Mouse (Mus musculus) large intestine, adult 2 months (tissue): ENCODE results near the gene Rsrc1. TPM values are rescaled to one million over a fixed set of nuclear protein-coding genes. Genes with fewer than 3 reads are reported as not detected.
"Not testable (repeated sequence)": the region's sequence is repeated elsewhere in the genome, so short reads cannot be mapped to it uniquely, and the experiment has no call there.

Source experiments
- DNase-seq: peaks from one replicate; pipeline ENCODE4 v3.0.0-alpha.2; 2012; ENCODE audit warnings: low read depth, low spot score
- WGBS: fragments of 180-500 bp; shearing (Covaris S2); methylation state at CpG from one replicate; pipeline ENCODE4 v1.1.7; 2018; 5-methylcytosine and 5-hydroxymethylcytosine counted together
- polyA plus RNA-seq: library from polyadenylated mRNA; depleted of rRNA; stranded (reverse); fragments of >200 nt; gene quantifications from 2 replicates; pipeline ENCODE4 v1.2.3, GENCODE M21; 2012

Gene Rsrc1
- polyA plus RNA-seq, 1 experiment, result 3.2 TPM

DNA sequence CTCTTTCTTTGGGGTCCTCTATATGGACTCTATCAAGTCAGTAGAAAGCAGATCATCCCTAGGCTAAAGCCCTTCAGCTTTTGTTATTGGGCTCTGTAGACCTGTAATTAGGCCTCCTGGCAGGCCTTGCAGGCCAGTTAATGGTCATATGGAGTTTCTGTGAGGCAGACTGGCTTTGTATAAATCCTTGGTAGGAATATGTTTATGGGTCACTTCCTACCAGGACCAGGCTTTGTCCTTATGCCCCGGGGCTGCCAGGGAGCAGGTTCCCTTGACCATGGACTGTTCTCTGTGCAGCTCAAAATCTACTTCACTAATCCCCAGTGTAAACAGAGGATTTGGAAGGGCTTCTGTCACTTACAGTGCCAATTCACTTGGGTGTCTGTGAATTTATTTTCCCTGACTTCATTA, 231.9 kb downstream of the Rsrc1 start:
- DNase-seq, result no peak
- WGBS, result 59% methylated on average over 1 of the region's 1 CpGs

DNA sequence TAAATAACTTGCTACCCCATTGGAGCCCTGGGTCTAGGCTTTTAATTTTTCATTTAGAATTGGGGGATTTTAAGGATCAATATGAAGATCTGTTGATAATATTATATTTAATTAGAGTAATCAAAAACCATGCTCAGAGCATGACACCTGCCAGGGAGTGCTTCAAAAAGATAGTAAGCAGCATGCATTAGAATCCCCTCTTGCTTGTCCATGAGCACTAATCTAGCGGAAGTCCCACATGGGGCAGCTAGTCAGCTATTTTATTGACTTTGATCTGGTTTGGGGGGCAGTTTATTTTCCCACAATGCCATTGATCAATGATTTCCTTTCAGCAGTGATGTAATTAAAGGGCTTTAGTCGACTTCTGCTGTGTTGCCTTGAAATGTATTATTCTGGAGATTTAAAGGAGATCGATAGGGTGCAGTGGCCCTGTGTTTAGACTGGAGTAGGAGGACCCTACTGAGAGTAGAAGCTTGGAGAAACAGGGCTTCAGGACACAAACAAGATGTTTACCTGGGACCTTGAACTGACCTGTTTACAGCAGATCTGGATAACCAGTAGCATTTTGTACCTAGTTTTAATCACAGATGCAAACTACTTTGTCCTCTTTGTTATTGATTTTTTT, 251.5 kb downstream of the Rsrc1 start:
- DNase-seq, result no peak
- 83% methylated on average over 3 of the region's 3 CpGs for WGBS

DNA sequence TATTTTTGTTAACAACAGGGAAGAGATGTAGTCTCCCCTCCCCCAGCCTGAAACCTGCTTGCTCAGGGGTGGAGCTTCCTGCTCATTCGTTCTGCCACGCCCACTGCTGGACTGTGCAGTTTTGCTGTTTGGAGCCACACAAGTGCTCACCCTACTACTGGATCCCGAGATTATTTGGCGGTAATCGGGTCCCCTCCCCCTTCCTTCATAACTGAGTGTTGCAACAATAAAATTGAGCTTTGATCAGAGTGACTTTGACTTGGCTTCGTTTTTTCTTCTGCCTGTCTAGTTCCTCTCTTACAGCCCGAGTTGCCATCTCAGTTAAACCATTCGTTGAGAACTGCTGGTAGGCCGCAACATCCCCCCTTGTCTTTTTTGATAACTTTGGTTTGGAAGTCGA, 261.3 kb downstream of the Rsrc1 start:
- WGBS, result 86% methylated on average over 10 of the region's 10 CpGs
- not testable (repeated sequence) for DNase-seq

DNA sequence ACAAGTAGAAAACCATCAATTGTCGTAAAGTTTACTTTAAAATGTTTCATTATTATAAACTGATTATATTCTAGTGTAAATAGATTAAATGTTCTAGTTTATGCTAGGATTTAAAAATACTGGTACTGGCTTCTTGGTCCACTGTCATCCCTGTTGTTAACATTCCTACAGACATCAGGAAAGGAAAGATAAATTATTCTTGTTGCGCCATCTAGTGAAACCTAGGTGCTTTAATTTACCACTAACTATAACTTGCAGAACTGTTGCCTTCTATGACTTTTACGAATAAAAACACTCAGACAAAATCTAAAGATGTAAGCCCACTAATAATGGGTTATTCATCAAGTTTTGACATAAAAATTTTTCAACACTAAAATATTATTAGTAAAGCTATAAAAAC, 286.3 kb downstream of the Rsrc1 start:
- WGBS, result 57% methylated on average over 3 of the region's 3 CpGs
- no peak for DNase-seq

DNA sequence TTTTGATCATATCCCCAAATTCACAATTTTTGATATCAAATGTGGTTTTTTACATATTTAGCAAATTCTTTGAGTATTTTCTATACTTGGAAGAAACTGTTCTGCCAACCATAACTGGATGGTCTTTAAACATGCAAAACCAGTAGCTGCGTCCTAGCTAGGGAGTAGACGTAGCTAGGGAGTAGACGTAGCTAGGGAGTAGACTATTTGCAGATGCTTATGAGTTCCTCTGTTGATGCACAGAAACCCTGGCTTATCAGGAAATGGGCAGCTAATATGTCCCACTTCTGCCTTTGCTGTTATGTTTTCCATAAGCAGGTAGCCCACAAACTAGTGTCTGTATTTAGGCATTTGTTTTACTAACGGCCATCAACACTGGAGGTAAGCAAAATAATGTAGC, 298.6 kb downstream of the Rsrc1 start:
- WGBS, result 96% methylated on average over 4 of the region's 4 CpGs
- DNase-seq, result no peak

DNA sequence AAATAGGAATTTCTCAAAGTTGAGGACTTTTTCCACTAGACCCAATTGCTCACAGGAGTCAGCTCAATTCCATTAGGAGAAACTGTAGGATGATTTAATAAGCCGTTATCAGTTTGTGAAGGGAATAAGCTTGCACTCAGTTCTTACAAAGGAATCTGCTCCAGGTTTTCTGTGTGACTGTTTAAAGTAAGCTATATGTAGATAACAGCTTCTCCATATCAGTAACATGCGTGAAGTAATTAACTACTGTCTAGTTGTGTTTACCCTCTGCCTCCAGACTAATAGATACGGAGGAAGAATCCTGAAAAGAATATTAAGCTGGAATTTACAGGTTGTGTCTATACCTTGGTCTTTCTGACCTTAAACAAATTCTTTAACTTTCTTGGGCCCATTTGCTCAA, 299.1 kb downstream of the Rsrc1 start:
- no peak for DNase-seq
- 83% methylated on average over 3 of the region's 3 CpGs for WGBS

DNA sequence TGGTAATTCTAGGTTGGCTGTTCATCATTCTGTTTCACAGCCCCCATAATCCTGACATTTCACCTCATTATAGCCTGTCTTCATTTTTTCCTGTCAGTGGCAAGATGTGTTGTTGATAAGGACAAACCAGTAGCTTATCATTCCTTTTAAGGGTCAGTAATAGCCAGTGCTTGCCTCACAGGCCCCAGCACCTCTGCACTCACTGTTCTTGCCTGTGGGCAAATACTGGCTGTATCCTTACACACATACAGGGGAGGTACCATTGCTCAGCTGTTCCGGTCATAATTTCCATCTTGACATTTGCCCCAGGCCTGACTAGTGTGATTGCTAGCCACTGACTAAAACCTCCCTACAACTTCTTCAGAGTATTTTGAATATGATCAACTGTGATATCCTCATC, 302.8 kb downstream of the Rsrc1 start:
- no peak for DNase-seq
- 98% methylated on average over 1 of the region's 1 CpGs for WGBS

DNA sequence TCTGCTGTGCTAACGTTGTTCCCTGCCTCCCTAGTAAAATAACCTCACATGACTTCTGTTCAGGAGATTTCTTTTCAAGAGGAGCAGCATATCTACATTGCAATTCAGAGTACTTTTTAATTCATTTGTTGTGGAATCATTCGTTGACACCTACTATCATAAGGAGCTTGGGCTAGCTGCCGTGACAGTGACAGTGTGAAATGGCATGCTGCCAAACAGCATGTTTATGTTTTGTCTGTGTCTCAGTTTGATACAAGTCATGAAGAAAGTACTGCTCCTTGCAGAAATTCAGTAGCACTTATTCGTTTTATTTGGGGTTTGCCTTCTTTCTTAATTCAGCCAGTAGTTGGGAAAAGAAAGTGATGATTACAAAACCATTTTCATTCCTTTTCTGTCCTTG, 303.7 kb downstream of the Rsrc1 start:
- no peak for DNase-seq
- WGBS, result 55% methylated on average over 4 of the region's 4 CpGs

DNA sequence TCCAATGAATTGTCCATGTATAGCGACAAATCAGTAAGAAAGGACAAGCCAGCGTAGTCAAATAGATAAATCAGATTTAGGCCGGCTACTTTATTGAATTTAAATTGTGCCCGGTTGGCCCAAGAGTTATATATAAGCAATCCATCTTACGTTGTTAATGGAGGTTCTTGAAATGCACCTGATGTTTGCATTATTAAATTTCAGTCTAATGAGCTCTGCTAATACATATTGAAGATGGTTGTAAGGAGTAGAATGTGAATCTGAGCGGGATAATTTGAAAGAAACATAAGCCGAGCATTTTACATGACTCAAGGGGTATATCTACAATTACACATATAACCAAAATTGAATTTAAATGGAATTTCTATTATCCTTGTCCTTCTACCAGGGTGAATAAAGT, 307.5 kb downstream of the Rsrc1 start:
- no peak for DNase-seq
- 92% methylated on average over 7 of the region's 7 CpGs for WGBS

DNA sequence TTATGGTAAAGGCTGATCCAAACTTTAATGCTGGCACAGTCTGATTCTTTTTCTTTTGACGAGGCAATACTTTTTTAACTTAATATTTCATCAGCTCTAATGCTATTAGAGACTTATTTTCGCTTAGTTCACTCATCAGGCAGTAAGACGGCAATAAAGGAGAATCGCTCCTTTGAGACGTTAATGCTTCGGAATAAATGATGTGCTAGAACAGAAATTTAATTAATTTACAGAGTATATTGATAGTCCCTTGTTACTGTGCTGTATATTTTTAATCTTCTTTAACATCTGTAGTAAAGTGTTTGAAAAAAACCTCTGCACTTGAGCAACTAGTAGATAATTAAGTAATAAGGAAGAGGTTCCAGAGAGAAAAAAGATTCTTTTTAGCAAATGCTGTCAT, 308.3 kb downstream of the Rsrc1 start:
- no peak for DNase-seq
- WGBS, result 88% methylated on average over 6 of the region's 6 CpGs

DNA sequence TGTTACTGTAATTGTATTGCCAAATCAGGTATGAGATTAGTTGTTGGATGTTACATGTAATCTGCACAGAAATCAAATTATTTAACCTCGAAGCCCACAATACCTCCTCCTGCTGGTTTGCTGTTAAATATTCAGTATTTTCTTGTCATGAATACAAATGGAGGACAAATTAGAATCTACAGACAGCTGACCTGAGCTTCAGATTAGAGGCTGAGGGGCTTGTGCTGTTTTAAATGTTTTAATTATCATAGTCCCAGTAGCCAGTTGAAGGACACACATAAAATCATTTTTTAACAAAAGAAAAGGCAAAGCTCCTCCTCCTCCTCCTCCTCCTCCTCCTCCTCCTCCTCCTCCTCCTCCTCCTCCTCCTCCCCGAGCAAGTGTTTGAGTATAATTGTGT, 327.5 kb downstream of the Rsrc1 start:
- WGBS, result 50% methylated on average over 2 of the region's 2 CpGs
- no peak for DNase-seq

DNA sequence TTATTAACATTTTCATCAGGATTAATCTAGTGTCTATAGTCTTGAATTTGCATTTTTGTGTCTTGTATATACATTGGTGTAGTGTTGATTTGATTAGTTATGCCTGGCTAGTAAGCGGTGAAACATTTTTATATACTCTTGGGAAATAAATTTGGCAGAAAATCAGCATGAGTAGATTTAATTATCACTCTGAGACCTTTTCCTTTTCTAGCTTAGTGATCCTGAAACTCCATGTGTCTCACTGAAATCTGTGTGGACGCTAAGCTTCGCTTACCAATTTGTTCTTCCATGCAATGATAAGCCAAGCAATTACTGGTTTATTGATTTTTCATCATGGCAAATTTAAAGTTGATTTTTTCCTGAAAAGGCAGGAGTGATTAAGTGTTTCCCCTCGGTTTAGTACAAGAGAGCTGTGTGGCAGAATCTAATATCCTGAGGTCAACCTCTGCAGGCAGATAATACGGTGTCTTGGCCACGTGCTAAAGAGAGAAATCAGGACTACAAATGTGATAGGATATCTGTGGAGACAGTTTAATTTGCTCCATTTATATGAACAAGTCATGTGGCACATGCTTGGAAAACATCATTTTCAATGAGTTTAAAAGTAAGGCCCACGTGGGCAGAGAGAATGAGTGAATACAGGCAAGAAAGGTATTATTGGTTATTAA, 328.6 kb downstream of the Rsrc1 start:
- 84% methylated on average over 7 of the region's 7 CpGs for WGBS
- DNase-seq, result no peak

DNA sequence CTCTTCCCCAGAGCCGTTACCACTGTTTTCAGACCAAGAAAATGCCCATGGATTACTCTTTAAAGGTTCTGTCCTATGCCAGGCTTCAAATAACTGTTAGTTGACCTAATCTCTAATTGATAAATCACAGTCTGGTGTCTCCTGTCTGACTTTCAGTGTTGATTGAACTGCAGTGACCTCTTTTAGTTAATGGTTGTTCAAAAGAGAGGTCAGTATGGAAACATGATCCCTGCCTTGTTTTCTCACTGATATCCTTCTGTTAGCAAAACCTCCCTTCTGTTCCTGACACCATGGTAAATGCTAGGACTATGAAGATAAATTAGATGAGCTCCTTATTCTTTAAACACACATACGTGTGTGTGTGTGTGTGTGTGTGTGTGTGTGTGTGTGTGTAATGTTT, 330.2 kb downstream of the Rsrc1 start:
- WGBS, result 60% methylated on average over 2 of the region's 2 CpGs
- DNase-seq, result no peak

DNA sequence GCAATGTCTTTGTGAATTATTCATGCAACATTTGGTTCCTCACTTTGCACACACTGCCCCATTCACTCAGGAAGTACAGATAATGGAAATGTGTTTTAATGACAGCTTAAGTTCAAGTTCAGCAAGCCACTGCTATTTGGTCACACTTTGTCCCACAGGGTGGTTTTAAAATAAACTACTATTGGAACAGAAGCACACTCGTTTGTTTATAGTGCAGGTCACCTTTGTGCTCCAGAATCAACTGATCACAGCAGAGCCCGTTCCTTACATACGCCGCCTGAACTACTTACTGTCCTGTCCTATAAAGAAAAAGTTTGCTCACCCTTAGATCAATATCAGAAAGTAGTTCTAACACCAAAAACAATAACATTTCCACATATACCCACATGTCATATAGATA, 341.2 kb downstream of the Rsrc1 start:
- 73% methylated on average over 4 of the region's 4 CpGs for WGBS
- DNase-seq, result no peak

DNA sequence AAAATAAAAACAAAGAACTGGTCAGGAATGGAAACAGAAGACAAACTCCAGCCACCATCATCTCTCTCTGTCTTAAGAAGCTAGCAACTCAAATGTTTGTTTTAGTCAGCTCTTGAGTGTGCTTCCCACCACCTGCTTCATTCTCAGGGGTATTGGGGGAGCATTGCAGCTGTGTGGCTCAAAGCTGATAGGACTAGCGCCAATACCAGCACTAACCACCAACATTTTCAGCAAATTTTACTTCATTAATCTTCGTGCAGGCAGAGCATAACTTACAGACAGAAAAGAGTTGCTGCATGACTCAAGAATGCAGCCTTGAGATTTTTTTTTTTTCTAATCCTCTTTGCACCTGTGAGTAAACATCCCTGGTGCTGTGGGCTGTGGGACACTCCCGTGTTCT, 358.4 kb downstream of the Rsrc1 start:
- DNase-seq, result no peak
- 50% methylated on average over 3 of the region's 3 CpGs for WGBS

DNA sequence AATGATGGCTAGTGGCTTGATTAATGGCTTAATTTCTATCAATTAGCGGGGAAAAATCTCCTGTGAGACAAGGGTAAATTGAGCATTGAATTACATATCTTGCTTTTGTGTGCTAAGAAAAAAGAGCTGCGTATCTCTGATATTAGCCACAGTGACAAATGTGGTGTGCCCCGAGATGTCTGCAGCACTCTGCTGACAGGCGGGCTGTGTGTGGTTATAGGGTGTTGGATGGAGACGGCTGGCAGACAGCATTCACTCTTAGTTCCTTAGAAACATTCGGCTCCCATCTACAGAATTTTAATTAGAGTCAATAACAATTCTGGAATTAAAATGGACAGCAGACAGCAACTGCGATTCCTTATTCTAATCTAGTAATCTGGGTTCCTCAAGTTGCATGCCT, 359.7 kb downstream of the Rsrc1 start:
- WGBS, result 87% methylated on average over 7 of the region's 7 CpGs
- DNase-seq, result no peak

DNA sequence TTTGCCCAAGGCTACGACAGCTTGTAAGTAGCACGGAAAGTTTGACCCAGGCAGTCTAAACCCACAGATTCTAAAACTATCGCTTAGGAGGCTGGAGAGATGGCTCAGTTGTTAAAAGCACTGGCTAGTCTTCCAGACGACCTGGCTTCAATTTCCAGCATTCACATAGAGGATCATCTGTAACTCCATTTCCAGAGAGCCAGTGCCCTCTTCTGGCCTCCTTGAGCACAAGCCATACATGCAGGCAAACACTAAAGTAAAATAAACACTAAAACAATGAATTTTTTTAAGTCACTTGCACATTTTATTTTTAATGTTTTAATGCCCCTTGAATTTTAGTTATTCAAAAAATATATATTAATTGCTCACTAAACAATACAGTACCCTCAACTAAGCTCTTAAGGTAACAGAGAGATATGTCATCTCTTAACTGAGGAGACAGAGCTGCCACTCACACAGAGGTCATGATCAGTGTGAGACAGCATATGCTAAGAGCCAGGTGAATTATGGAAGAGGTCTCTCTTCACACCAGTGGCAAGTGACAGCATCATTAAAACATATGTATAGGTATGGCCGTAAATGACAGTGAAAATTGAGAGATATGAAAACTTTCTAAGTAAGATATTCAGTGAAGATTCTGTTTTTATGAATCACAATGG, 361.9 kb downstream of the Rsrc1 start:
- DNase-seq, result no peak
- 68% methylated on average over 5 of the region's 5 CpGs for WGBS

DNA sequence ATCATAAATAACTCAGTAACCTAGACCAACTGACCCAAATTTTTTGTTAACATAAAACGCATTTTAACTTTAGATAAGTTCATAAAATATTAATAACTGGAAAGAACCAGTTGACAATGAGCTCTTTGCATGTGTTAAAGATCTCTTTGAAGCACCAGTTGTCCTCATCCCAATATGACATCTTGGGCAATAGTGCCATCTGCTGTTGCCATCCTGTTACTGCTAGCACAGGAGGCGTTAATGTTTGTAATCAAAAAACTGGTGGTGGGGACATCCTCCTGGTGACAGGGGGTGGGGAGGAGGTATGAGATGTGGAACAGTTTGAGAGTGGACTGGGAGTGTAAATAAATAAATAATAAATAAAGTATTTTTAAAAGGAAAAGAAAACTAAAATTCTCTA, 363.4 kb downstream of the Rsrc1 start:
- WGBS, result 10% methylated on average over 2 of the region's 2 CpGs
- peak; percentile 3 for DNase-seq

DNA sequence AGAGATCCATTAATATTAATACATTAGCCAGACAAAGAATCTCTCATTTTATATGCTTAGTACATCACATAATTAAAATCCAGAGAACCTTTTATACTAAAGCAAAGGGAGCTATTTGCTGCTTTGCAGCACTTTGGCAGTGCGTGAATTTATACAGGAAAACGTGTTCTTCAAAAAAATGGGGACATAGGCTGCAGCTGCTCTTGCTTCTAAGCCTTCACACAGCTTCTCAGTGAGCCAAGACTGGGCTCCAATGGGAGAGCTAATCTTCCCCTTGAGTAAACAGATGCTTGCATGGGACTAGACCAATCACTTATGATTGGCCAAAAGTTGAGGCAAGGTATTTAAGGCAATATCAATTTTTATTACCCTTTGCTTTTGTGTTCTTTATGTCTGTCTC, 365.5 kb downstream of the Rsrc1 start:
- no peak for DNase-seq
- 61% methylated on average over 2 of the region's 2 CpGs for WGBS

DNA sequence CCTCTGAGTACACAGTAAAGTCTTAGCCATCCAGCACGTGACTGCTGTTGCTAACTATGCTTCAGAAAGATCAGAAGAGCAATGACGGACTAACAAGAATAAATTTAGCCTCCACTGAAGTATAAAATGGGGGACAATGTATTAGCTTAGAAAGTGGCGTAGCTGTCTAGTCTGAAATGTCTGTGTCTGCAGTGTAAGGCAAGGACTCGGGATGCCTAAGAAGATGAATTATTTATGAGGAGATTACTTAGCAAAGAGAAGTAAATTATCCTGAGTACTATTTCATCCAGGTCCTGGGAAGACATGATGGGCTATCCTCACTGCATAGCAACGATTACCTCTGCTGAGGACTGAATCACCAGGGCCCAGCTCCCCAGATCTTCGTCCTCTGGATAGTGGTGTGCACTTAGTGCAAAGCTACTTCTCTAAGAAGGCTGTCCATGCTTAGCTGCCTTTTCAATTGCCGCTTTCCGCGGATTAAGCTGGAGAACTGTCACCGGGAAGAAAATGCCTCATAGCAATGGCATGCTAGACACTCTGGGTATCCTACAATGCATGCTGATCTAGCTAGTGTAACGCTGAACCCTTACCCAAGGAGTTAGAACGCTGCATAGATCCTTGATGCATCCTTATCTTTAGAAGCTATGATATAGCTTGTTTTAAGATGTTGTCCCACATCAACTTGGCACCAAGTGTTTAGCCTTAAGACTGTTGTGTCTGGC, 370.4 kb downstream of the Rsrc1 start:
- no peak for DNase-seq
- WGBS, result 81% methylated on average over 12 of the region's 12 CpGs
